Mouse (Mus musculus) layer of hippocampus, postnatal 25 days (tissue): ENCODE results near the gene Guca1b. TPM values are rescaled to one million over a fixed set of nuclear protein-coding genes. Genes with fewer than 3 reads are reported as not detected.
A peak's percentile ranks its signal among the peaks of the same experiment; 100 is the strongest.
"Not testable (repeated sequence)": the region's sequence is repeated elsewhere in the genome, so short reads cannot be mapped to it uniquely, and the experiment has no call there.

Experiments used
- DNase-seq, 2 experiments: peaks; one replicate each; pipeline ENCODE4 v3.0.0; 2022; ENCODE audit warnings: mixed read lengths in 2 of 2, low spot score in 1 of 2; ENCODE audit errors: extremely low spot score in 1 of 2
- total RNA-seq, 2 experiments: library from RNA; stranded (reverse); gene quantifications; 2 replicates each; pipeline ENCODE4 v1.2.3; 2021

The Guca1b gene
- total RNA-seq, 2 experiments from 2014 or later: 0.98 to 1.0 TPM

DNA sequence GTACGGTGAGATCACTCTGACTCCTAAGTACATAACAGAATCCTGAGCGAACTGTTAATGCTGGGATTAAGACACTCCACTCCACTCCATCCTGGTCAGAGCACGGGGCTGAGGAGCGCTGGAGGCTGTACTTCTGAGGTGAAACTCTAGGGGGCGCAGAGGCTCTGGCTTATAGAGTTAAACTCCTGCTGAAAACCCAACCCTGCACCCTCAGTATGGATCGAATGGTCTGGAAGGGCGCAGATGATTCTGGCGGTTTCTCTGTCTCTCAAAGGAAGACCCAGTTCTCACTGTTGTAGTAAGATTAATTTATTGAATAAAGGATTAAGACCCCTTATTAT, 23.3 kb downstream of the Guca1b start:
- peak; percentile 22 to 65 for DNase-seq

DNA sequence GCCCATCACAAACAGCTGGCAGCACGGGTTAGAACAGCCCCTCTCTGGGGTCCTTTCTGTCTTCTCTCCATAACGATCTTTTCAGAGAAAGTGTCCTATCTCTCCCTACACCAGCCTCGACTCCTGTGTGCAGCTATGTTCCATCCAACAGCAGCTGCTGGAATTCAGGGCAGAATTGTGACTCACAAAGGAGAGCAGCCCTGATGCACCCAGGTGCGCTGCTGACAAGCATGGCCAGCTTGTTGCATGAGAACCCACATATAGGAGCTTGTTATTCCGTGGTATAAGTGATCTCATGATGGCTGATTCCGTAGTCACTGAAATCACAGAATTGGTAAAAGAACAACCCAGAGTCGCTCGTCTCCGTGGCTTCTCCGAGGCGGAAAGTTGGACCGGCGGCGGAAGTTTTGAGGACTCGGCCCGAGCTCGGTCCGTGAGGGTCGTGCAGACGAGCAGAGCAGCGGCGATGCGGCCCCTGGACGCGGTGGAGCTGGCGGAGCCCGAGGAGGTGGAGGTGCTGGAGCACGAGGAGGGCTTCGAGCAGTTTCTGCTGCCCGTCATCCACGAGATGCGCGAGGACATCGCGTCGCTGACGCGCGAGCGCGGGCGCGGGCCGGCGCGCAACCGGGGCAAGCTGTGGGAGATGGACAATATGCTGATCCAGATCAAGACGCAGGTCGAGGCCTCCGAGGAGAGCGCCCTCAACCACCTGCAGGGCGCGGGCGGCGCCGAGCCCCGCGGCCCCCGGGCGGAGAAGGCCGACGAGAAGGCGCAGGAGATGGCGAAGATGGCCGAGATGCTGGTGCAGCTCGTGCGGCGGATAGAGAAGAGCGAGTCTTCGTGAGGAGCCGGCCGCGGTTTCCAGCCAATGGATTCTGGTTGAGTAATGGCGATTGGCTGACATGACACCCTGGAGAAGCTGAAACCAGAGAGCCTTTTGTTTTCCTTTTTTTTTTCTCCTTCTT, 25.0 kb downstream of the Guca1b start:
- peak in 1 of 2 experiments; percentile 20 for DNase-seq

DNA sequence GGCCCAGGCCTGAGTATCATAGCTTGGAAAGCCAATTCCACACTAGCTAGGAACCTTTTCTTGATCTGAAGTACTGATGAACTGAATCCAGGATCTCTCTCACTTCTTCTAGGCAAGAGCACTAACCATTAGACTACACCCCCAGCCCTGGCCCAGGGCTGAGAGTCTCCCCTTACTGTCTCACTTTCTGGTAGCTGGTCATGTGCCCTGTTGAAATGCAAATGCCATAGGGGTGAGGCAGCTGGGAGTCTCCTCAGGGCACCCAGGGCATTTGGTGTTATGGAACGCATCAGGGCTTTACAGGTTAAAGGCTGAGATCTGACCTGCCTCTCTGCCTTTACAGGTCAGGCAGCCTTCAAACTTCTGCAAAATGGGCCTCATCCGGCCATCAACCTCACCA, 35.0 kb downstream of the Guca1b start:
- no peak for DNase-seq

DNA sequence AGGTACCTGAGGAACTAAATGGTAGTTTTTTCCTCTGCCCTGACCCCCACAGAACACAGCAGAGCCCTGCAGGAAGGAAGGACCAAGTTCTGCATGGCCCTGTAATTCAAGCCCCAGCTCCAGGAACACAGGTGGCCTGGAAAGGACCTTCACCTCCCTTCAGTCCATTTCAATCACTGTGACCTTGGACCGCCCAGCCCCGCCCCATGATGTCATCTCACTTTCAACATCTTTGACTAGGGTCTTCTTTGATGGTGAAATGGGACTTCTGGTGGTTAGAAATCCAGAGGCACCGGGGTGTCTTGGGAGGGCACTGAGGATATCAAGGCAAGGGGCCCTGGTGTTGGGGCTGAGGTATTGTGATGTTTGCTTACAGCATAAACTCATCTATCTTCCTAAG, 36.4 kb downstream of the Guca1b start:
- no peak for DNase-seq

DNA sequence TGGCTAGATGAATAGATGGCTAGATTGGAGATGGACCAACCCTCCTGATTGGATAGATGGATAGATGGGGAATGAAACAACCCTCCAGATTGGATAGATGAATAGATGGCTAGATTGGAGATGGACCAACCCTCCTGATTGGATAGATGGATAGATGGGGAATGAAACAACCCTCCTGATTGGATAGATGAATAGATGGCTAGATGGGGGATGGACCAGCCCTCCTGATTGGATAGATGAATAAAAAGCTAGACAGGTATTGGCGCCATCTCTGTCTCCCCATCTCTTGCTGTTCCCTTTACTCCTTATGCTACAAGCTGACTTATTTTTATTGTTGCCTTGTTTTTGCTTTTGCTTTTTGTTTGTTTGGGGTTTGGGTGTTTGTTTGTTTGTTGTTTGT, 37.4 kb downstream of the Guca1b start:
- not testable (repeated sequence) for DNase-seq

DNA sequence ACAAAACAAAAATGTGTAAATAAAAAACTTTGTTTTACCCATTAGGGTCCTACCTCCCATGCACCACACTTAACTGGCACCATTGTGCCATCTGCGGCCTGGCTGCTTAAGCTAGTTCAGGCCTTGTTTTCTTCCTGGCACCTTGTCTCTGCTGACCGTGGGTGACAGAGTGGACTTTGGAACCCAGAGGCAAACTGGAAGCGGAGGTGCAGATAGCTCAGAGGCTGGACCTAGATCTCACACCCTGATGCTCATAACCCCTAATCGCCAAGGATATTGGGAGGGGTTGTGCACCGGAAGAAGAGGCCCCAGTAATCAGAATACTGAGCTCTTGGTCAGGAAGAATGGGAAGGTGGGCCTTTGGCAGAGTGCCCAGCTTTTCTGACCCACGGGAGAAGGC, 39.0 kb downstream of the Guca1b start:
- no peak for DNase-seq

DNA sequence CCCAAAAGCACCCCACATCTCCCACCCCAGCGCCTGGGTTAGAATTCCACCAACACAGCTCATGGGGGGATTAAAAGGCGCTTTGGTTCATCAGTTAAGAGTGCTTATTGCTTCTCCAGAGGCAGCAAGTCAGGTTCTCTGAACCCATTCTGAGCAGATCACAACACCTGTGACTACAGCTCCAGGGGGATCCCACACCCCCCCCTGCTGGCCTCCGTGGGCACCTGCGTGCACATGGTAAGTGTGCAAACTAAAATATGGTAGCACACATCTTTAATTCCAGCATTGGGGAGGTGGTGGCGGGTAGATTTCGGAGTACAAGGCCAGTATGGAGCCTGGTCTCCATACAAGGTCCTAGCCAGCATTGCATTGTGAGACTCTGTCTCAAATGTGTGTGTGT, 42.1 kb downstream of the Guca1b start:
- DNase-seq: no peak

DNA sequence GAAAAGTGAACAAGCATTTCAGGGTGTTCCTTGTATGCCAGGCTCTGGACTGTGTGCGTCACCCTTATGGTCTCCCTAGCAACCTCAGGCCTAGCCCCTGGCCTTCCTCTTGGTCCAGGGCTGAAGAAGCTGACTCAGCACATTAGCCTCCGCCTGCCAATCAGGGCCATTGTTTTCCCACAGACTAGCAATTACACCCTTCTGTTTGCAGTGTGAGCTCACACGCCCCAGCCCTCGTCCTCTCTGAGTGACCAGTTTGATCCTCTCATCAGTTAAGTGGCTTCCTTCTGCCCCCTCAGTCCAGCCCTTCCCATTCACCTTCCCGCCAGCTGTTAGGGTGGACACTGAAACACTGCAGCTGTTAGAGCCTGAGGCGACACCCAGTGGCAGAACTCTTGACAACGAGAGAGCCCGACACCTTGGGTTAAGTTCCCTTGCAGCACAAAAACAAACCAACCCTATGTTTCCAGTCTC, 43.7 kb downstream of the Guca1b start:
- no peak for DNase-seq

DNA sequence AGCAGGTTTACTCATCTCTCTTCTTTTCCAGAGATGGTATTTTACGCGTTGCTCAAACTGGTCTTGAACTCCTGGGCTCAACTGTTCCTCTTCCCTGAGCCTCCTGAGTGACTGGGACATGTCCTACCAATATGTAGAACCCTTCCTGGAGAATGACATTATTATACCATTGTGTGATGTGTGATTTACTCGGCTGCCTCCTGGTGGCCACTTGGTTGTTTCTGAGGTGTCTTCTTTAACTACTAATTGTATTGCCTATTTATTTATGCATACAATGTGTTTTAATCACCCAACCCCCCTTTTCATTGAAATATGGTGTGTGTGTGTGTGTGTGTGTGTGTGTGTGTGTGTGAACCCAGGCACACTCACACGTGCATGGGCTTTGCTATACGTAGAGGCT, 45.6 kb downstream of the Guca1b start:
- DNase-seq: no peak

DNA sequence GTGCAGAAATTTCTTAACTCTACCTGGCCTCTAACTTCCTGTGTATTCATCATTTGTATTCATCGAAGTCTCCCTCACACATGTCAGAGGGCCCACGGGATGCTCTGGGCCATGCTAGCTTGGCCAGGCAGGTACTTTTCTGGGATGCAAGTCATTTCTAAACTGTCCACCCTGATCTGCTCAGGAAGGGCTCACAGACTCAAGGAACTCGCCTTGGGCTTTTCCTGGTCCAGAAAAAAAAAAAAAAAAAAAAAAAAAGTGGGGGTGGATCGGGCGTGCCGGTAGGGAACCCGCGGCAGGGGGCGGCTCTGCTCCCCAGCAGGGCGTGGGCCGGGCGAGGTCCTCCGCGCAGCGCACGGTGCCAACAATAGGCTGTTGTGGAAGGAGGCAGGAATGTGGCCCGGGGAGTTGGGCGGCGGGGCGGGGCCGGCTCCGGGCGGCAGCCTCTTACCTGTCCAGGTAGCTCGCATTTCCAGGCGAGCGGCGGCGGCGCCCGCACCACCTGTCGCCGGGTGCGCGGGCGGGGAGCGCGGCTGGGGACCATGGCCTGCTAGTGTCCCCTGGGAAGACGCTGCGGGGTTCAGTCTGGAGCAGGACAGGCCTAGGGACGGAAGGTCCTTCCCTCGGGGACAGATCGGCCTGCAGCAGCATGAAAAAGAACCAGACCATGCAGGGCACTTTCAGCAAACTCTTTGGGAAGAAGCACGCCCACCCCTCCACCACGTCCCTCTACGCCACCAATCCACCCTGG, 51.1 kb downstream of the Guca1b start, which contains the start of gene AI661453:
Gene AI661453 (plus strand): TSS at position 460 of the 751 bp plus-strand sequence.
- DNase-seq: no peak

DNA sequence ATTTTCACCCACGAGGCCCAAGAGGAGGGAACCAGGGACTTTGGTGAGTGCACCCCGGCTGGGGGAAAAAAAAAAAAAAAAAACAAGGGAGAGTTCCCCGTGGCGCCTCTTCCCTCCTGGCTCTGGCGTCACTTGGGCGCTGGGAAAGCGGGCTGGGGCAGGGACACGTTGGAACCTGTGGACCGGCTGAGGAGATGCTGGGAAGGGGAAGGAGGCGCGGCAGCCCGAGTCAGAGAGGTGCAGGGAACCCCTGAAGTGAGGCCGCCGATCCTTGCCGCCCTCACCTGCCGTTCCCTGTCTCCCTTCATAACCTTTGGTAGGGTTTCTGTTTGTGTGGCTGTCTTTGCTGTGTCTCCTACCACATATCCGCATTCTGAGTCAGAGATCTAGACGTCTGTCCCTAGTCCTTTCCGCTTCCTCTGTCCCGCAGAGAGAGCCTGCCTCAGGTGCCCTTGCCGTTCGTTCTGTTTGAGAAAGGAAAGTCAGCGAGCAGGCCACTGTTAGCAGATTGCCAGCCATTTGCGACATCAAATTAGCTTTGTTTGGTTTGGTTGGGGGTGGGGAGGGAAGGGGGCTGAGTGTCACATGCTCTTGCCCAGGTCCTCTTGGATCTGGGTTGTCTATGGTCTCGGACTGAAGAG, 51.8 kb downstream of the Guca1b start, which contains the start of gene 1700001C19Rik:
Gene 1700001C19Rik (minus strand): TSS at position 470 of the 641 bp plus-strand sequence.
- DNase-seq: no peak

DNA sequence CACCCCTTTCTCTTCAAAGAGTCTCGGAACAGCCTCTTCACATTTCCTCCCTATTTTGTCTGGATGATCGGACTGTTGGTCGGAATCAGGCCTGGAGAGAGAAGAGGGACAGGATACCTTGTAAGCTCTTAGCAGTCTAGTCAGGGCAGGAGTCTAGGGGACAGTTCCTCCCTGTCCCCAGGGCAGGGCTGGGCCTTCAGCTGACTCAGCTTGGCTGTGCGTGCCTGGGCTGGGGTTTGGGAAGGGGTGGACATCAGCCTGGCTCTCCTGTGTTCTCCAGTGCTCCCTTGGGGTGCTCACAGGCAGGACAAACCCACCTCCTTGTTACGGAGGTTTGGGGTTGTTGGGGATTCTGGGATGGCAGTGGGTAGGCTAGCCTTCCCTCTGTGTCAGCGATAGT, 53.4 kb downstream of the Guca1b start:
- DNase-seq: no peak

DNA sequence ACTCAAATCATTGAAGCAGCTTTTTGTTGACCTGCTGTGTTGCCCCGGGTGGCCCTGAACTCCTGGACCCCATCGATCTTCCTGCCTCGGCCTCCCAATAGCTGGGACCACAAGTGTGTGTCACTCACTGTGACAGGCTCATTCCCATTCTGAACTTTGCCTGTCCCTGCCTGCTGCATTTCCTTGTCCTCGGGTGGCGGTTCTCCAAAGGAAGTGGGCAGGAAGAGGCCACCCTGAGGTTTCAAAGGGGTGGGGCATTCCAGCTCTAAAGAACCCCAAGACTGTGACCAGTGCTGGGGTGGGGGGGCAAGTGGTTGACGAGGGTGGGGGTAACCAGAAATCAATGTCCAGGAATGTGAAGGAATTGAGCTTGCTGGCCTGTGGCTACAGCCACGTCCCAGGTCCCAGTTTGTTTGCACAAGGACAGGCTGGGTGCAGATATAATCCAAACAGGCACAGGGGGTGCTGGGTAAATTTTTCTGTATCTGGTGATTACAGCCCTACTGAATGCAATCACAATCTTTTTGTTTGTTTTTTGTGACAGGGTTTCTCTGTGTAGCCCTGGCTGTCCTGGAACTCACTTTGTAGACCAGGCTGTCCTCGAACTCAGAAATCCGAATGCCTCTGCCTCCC, 54.3 kb downstream of the Guca1b start:
- DNase-seq: no peak

DNA sequence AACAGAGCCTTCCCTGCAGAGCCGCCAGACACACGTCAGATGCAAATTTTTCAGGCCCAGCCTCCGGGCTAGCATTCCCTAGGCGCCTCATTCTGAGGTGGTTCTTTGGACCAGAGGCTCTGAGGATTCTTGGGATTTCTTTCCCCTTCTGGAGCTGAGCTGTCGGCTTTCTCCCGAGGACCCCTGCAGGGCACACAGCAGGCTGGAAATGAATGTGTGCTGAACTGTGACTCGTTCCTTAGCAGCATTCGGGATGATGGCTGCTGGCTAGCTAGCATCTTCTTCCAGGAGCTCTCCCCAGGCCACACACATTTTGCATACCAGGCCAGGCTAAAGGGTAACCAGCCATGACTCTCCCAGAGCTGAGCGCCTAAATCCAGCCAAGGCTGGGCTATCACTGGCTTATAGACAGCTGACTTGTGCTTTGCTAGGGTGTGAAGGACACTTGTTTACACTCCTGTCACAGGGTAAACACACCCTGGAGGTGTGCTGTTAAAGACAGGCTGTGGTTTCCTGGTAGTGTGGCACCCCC, 55.2 kb downstream of the Guca1b start:
- DNase-seq: no peak

DNA sequence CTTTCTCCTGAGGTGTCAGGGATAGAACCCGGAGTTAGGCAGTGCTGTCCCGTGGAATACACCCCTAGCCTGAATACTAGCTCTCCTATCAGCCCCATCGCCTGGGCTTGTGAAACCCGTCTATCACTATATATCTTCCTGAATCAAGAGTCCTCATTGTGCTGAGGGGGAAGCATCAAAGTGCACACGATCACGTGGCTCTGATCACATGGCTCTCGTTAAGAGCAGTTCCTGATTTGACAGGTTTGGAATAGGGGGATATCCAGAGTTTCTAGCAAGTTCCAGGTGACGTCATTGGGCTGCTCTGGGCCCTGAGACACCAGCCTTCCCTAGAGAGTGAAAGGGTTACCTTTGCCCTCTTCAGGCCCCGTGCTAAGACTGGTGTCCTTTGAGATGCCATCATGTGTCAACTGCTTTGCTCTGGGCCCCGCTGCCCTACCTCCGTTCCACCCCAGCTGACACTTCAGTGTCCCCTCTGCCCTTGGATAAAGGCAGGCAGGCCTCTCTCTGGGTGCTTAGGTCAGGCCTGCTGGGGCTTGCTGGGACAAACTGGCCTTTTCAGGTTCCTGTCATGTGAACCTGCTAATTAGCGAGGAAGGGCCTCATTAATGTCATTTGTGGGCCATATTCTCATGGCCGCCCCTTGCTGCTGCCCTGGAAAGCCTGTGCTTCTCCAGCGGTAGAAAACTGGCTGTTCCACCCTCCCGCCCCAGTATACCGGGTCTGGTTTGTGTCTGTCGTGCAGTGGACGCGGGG, 56.3 kb downstream of the Guca1b start:
- no peak for DNase-seq

DNA sequence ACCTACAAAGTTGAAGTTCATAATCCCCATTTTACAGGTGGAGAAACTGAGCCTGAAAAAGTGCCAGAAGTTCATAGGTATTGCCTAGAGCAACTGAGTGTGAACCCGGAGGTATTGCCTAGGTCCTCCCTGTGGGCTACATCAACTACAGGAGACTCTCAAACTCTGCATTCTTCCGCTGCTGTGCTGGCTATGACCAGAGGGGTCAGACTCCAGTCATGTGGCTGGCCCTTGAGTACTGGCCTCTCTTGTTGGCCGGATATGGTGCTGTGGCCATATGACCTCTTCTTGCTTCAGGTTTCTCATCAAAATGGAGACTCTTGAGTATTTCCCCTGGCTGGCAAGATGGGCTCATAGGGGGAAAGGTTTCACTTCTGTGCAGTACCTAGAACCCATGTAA, 57.1 kb downstream of the Guca1b start:
- DNase-seq: no peak
